Mouse (Mus musculus) 3T3-L1 (cell line): Measurements from ENCODE around the gene Smu1.

Experiments used
- DNase-seq: peaks from one replicate; pipeline ENCODE4 v3.0.0-alpha.2; 2015; ENCODE audit warnings: low read depth, low spot score

Gene Smu1

DNA sequence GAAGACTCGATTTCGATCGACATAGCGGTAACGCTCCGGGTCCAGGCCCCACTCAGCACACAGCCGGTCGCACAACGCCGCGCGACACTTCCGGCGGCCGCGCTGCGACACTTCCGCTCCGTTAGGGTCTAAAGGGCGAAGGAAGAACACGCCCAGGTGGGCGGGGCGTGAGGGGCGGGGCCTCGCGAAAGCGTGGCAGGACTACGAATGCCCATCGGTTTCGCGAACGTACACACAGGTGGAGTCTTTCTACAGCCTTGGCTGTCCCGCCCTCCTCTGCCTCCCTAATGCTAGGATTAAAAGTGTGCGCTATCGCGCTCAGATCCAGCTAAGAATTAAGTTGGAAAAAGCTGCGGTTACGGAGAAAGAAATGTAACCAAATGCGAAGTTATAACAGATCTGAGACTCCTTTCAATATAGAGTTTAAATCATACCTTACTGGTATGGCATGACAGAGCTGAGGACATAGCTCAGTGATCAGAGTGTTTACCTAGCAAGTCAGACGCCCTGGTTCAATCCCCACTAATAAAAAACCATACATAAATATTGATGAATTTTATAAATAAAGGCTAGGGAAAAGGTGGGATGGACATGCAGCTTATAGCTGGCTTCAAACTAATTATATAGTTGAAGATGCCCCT lies at the start of gene Smu1:
TSS of gene Smu1 (minus strand) at position 144 of the 641 bp plus-strand sequence.
- DNase-seq = peak; percentile 94

GRCm38 (mm10) chr4:40807382-40807781 lies 49.7 kb upstream of the Smu1 start:
- DNase-seq = no peak

DNA sequence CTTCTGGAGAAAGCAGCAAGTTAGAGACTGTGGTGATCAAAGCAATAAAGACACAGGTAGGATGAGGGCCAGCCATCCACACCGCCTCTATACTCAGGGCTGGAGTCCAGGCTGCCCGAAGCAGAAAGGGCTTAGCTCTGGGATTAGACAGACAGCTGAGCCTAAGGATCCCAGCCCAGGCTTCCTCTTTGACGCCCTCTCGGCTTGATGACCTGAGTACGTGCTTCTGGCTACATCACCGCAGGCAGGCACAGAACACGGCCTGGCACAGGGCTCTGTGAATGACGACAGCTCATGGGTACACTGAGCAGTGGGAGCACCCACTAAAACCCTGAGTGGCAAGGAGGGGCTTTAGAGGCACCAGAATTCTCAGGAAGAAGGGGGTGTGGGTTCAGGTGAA lies 47.7 kb upstream of the Smu1 start:
- no peak for DNase-seq

DNA sequence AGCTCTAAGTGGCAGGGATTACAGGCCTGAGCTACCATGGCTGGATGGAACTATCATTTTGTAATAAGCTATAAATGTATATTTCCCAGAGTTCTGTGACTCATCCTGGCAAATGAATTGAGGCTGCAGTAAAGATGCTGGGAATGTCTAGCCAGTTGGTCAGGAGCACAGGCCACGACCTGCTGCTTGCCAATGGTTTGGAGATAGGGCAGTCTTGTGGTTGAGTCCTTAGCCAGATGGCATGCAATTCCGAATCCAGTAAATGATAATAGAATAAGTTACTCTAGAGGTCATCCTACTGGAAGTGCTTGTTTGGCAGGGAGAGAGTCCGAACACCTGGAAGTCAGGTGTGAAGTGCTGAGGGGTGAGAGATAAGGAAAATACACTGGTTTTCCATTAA lies 45.1 kb upstream of the Smu1 start:
- DNase-seq = peak; percentile 82

DNA sequence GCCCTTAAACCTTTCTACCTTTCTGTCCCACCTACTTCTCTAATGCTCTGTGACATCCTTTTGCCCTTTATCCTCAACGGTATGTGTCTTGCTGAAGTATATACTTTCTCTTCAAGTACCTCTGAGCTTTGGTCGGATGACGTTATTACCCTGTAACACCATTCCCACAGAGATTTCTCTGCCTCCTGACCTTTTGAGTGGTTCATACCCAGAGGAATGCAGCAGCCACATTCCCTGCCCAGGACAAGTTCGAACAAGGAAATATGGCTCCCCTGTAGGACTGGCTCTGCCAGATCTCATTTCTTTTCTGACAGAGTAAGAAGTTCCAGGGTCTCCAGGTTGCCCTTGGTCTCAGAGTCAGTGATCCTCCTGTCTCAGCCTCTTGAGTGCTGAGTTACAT lies 44.2 kb upstream of the Smu1 start:
- DNase-seq = peak; percentile 72

DNA sequence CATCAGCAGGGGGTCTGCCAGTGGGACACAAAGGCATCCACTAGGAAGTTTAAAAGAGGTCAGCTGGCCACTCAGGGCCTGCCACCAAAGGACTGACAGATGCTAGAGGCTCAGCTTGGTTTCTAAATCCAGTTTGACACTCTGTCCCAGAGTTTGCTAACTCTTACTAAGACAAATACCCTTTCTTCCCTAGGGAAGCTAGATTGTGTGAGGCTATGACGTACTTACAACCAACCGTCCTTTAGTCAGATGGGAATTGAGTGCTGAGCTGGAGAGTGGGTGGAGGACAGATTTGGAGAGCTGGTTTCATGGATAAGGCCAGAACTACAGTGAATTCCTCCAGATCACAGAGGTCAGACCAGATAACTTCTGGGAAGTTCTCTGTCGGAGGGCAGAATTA lies 43.1 kb upstream of the Smu1 start:
- no peak for DNase-seq

- DNase-seq = peak; percentile 55
Observed at GRCm38 (mm10) chr4:40798833-40799555, 41.3 kb upstream of the Smu1 start.

GRCm38 (mm10) chr4:40795761-40796160 lies 38.0 kb upstream of the Smu1 start:
- DNase-seq = peak; percentile 41

DNA sequence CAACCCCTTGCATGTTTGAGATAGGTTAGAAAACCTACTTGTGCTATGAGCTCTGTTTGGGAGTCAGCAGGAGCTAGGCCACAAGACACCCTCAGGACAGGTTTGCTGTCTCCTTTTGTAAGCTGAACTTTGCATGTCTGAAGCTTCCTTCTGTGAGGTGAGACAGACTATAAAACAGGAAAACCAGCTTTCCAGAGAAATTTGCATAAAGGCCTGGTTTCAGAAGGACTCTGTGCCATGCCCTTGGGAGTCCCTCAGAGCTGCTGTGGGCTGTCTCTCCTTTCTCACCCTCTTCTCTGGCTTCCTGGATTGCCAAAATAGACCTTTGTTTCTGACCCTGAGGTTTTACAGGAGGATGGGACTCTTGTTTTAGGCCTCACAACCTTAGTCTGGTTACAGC lies 36.6 kb upstream of the Smu1 start:
- no peak for DNase-seq

GRCm38 (mm10) chr4:40791176-40791575 lies 33.5 kb upstream of the Smu1 start:
- DNase-seq = no peak

DNA sequence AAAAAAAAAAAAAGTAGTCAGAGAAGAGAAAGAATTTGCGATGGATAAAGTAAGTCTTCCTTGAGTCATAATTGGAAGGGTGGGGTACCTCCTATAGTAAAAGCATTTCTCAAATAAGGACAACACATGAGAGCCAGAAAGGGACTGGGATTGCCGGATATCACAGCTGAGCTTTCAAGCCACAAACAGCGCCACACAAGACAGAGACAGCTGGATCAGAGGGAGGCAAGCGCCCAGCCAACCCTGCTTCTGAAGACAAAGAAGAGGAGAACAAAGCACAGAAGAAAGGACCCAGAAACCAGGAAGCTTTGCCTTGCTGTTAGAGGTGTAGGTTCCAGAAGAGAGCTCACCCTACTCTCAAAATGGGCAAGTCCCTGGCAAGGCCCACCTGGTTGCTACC lies 28.9 kb upstream of the Smu1 start:
- DNase-seq = no peak

DNA sequence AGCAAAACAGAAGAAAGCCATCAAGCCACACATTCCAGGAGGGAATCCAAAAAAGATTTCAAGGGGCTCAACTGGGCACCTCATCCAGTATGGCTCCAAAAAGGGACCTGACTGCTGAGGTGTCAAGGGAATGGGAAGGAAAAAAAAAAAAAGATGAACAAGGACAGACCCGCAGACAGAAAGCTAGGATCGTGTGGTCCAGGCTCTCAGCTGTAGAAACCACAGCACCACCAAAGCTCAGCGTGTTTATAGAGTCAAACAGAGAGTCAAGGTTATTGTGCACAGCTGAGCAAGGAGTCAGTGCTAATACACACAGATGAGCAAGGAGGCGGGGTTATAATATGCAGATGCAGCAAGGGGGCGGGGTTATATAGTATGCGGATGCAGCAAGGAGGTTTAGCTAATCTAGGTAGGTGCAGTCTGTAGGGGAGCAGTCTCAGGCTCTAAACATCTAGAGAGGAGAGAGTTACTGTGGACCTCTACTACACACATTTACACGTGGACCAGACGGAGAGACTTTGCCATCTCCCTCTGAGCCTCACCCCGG lies 28.0 kb upstream of the Smu1 start:
- no peak for DNase-seq

- peak; percentile 79 for DNase-seq
Observed at GRCm38 (mm10) chr4:40784556-40785169, 26.9 kb upstream of the Smu1 start.

DNA sequence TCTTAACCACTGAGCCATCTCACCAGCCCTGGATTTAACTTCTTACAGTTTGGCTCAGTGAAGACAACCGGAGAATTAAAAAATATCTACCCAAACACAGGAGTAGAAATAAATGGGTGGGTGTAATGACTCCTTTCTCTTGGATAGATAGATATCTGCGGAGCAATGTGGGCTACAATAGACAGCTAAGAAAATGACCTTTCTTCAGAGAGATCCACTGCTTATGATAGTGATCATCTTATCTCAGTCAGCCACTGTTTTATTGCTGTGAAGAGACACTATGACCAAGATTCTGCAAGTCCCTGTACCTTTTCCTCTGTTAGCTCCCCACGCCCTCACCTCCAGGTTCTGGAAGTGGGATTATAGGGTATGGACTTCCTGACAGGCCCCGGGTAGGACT lies 25.3 kb upstream of the Smu1 start:
- no peak for DNase-seq

DNA sequence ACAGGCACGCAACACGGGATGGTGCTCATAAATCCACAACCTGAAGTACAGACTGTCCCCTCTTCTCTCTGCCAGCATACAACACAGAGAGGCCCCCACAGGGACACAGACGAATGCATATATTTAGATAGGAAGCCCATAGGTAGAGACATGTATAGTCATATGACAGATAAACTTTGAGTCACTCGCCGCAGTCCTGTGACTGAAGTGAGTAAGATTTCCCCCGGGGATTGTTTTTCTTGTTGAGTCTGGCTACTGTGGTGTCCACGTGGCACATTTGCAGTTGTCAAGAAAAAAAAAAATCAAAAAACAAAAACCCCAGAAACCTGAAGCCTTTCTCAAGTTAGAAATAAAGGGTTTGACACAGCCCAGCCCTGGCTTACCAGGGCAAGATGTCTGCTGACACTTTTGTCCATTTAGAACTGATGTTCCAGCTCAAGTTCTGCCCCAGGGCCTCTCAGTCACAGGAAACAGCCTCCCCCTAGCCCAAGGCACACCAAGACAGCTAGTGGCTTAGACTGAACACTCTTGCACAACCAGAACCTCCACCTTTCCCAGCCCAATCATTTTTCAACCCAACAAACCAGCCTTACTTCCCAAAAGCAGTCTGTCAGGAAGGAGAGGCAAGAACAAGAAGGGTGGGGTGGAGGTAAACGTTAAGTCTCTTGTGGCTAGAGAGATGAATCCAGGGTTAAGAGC lies 24.2 kb upstream of the Smu1 start:
- peak; percentile 92 for DNase-seq

DNA sequence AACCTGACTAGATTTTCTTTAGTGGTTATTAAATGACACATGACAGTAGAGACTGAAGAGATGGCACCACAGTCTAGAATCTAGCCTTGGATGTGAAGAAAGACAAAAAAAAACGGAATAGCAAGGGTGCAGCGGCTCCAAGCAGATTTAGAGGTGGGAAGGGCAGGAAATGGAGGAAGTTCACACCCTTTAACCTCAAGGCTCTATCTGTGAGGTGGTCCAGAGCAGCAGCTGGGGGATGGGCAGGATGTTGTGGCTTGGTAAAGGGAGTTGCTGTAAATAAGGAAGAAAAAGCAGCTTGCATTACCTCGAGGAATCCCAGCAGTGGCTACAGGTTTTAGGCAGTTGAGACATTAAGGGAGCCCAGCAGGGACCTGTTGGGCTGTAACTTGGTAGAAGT lies 23.4 kb upstream of the Smu1 start:
- DNase-seq = peak; percentile 37

DNA sequence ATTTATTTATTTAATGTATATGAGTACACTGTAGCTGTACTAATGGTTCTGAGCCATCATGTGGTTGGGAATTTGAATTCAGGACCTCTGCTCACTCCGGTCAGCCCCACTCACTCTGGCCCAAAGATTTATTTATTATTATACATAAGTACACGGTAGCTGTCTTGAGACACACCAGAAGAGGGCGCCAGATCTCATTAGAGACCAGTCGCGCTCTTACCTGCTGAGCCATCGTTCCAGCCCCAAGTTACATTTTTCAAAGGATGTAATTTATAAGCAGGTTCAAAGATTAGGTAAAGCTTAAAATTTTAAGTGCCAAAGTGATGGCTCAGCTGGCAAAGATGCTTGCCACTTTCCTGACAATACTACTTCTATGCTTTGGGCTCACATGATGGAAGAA lies 20.9 kb upstream of the Smu1 start:
- DNase-seq = no peak

GRCm38 (mm10) chr4:40777116-40777515 lies 19.4 kb upstream of the Smu1 start:
- peak; percentile 45 for DNase-seq

GRCm38 (mm10) chr4:40776416-40776815 lies 18.7 kb upstream of the Smu1 start:
- DNase-seq = peak; percentile 84

GRCm38 (mm10) chr4:40774279-40775259 lies 16.8 kb upstream of the Smu1 start:
- DNase-seq = peak; percentile 87

GRCm38 (mm10) chr4:40759876-40760275 lies 2.2 kb upstream of the Smu1 start:
- no peak for DNase-seq
